Mouse (Mus musculus) ovary, postnatal 14 days (tissue): ENCODE results near the gene Atp5mpl.

Experiments
- DNase-seq: peaks from one replicate; pipeline ENCODE4 v3.0.0; 2022; ENCODE audit warnings: low spot score

Atp5mpl gene

GRCm38 (mm10) chr12:111911796-111912195 is 55.0 kb downstream of the Atp5mpl start:
- no peak for DNase-seq
